Mouse (Mus musculus) yolk sac, embryonic 10.5 days (tissue): ENCODE data around the gene Tmem52.

Experiments used
- DNase-seq: peaks from one replicate; pipeline ENCODE4 v3.0.0-alpha.2; 2017; ENCODE audit warnings: low spot score

Tmem52 gene

DNA sequence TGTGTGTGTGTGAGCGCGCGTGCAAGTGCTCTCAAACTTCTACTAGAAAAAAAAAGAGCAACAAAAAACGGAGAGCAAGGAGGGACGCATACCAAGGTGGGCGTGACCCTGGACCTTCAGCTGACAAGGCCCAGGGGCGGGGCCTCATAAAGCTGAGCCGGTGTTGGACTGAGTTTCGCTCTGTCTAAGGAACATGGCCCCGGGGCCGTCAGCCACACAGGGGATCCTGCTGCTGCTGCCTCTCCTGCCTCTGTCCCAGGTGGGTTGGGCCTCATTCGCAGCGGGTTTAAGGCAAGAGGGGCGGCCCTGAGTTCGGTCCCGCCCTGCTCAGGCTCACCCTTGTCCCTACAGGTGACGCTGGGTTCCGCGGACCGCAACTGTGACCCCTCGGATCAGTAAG is at the start of gene Tmem52:
TSS of gene Tmem52 (plus strand) at position 163 of the 400 bp plus-strand sequence.
- peak; percentile 56 for DNase-seq

DNA sequence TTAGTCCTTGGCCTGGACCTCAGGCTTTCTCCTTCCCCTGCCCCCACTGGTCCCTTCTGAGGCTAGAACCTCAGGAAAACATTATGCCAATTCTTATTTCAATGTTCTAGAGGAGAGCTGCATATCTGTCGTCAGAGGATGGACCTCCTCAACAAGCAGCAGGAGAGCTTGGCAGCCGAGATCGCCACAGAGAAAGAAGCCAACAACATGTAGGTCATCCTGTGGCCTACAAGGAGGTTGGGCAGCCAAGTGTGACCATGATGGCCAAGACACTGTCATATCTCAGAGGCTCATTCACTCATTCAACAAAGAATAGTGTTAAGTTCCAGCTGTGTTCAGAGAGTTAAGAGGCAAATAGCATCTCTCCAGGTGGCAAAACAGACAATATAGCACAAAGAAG is 48.8 kb upstream of the Tmem52 start:
- no peak for DNase-seq

DNA sequence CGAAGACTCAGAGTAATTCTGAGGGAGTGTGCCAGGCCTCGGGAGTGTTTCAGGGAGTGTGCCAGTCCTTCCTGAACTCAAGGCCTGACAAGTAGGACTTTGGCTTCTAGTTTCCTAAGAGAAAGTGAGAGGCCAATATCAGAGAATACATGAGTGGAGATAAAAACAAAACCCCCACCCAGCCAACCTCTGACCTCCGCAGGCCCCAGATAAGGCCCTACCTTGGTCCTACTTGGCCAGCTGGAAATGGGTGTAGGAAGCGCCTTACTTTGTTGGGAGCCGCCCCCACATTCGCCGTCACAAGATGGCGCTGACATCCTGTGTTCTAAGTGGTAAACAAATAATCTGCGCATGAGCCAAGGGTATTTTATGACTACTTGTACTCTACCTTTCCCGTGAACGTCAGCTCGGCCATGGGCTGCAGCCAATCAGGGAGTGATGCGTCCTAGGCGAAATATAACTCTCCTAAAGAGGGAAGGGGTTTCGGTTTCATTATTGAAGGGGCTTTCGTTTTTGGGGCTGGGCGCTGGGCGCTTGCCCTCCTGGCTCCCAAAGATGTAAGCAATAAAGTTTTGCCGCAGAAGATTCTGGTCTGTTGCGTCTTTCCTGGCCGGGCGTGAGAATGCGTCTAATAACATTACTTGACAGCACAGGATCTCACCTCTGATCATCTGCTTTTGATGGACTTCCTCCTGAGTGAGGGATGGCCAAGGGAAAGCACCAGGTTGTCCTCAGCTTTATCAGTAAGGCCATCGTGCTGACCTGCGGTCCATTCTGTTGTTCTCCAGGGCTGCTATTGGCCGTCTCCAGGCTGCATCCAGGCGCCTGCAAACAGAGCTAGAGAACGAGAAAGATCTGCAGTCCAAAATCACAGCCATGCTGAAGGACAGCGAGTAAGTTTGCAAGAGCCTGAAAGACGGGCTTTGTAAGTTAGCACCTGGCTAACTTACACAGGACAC is 47.2 kb upstream of the Tmem52 start:
- peak; percentile 31 for DNase-seq

DNA sequence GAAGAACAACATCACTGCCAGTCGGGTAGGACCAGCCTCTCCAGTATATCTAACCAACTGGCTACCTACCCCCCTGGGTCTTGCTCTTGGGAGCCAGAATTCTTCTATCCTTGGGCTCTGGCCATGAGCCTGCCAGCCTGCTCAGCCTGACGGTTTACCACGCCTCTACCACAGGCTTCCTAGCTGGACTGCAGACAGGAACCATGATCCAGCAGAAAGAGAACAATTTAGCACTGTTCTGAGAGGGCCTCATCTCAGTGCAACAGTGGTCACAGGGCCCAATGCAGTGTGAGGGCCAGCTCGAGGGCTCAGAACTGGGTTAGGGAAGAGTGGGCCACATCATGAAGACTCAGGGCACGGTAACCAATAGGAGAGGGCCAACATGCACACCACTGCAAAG is 44.9 kb upstream of the Tmem52 start:
- DNase-seq = no peak

DNA sequence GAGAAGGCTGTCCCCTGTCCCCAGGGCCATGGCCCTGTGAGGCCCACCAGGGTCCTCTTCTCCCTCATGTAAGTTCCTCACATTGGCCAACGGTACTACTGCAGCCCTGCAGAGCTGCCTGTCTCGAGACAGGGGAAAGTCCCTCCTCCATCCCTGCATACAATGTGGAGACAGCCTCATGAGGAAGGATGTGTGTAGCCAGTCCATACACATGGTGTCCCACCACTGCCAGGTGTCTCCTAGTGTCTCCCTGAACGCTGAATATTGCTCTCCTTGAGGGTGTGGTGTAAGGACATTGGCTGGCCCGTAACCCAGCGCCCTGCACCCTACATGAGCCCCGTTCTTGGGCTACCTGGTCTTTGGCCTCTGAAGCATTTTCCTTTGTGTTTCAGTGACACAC is 42.6 kb upstream of the Tmem52 start:
- DNase-seq = no peak

DNA sequence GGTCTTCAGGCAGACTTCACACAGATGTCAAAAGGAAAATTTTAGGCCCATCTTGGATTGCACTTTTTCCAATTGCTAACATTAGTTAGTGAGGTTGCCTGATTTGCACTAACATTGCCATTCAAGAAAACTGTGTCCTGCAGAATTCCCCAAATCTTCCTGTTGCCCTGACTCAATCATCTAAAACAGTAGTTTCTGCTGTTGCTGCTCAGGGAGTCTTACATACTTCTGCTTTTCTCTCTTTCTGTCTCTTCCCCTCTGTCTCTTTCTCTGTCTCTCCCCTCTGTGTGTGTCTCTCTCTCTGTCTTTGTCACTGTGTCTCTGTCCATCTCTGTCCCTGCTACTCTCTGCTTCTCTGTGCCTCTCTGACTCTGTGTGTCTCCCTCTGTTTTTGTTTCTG is 40.5 kb upstream of the Tmem52 start:
- no peak for DNase-seq

DNA sequence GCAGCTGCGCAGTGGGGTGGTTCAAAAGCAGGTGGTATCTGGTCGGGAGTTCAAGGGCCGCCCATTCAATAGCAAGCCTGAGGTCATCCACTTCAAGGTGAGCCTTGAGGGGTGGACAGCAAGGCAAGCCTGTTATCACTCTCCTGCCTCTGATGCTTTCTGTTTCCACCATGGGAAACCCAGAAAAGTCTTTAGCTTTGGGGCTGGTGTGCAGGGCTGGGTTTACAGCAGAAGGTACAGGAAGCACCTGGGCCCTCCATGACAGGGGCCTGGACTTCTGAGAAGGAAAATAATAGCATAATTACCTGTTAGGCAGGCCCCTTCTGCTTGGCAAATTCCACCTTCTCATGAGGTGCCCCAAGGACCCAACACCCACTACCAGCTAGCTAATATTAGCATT is 39.7 kb upstream of the Tmem52 start:
- DNase-seq = no peak

DNA sequence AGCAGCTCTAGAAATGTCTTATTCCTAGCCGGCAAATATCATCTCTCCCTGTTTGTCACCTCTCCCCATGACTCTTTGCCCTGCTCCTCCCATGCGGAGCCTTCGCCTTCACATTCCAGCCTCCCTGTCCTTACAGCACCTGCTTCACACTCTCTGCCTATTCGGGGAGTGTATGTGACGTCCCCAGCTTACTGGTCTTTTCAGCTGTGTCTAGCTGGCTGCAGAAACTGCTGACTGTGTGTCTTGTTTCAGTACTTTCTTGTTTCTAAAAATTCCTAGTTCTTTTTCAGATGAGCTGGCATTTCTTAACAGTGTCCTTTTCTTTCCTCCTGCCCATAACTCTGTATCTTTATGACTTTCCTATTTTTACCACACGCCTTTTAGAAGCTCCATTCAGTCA is 36.6 kb upstream of the Tmem52 start:
- DNase-seq = no peak

DNA sequence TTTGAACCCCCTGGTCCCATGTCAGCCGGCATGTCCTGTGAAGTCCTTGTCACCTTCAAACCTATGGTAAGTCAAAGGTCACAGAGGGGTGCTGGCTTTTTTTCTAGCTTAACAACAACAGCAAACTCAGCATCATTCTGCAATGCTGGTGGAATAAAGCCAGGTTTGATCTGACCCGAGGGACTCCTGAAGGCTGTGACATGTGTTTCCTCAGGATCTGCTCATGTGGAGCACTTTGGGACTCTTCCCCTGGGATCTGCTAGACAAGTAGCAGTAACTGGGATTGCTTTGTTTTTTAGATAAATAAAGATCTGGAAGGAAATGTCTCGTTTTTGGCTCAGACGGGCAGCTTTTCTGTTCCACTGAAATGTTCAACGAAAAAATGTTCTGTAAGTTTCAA is 34.9 kb upstream of the Tmem52 start:
- no peak for DNase-seq

DNA sequence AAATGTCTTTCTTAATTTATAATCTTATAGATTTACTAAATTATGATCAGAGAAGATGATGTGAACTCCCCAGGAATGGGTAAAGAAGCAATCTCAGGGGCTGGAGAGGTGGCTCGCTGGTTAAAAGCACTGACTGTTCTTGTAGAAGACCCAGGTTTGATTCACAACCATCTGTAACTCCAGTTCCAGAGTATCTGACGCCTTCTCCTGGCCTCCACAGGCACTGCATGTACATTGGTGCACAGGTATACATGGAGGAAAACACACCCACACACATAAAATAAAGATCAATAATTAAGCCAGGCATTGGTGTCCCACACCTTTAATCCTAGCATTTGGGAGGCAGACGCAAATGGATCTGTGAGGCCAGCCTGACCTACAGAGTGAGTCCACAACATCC is 26.1 kb upstream of the Tmem52 start:
- no peak for DNase-seq

DNA sequence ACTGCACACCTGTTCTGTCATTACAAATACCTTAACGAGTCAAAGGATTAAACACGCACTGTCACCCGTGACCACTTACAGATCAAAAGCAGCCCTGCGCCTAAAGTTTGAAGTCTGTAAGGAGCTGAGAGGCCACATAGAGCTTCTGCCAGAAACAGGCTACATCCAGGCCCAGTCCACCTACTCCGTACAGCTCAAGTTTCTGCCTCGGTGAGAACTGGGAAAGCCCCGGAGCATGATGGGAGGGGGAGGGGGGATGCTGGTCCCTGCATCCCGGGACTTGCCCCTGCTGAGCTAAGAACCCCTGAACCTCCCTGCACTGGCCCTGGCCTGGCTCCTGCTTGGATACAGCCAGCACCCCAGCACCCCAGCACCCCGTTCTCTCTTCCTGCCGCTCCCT is 17.3 kb upstream of the Tmem52 start:
- DNase-seq = no peak

DNA sequence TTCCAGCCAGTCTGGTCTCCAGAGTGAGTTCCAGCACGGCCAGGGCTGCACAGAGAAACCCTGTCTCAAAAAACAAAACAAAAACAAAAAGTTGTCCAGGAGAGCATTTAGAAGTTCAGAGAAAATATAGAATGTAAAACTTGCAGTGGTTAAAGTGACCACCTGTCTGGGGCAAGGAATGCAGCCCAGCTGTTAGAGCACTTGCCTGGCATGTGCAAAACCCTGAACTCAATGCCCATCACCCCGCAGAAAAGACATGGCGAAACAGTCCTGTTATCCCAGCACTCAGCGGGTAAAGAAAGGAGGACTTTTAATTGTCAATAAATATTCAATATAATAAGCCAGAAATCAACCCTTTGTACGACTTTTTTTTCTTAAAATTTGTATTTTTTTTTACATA is 10.3 kb upstream of the Tmem52 start:
- DNase-seq = no peak

DNA sequence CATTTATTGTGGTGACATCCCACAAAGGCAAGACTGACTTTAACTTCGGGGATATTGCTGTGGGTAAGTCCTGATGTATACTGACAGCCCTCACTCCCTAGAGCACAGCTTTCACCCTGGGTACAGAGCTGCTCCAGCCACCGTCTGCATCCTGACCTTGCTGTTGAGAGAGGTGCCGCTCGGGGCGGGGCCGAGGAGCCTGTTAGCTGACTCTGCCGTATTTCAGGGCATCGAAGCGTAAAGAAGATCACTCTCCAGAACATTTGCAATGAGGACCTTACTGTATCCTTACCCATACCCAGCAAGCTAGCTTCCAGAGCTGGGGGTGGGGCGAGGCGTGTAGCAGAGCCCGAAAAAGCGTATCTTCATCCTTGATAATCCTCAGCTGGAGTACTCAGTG is 5.9 kb upstream of the Tmem52 start:
- DNase-seq = no peak

DNA sequence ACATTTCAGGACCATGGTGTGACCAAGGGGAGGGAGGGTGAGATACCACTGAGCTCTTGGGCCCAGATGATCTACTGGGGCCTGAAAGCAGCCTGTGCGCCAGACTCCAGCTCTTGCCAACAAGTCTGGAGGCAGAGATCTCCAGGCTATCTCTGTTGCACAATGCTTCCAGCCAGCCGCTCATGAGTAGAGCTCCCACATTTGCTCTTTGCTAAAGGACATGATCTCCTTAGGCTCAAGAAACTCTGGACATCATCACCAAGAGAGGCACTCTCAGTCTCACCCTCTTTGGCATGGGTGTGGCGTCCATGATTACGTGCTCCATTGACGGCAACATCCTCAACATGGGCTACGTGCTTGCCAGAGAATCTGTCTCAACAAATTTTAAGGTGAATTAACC is 5.3 kb upstream of the Tmem52 start:
- no peak for DNase-seq

DNA sequence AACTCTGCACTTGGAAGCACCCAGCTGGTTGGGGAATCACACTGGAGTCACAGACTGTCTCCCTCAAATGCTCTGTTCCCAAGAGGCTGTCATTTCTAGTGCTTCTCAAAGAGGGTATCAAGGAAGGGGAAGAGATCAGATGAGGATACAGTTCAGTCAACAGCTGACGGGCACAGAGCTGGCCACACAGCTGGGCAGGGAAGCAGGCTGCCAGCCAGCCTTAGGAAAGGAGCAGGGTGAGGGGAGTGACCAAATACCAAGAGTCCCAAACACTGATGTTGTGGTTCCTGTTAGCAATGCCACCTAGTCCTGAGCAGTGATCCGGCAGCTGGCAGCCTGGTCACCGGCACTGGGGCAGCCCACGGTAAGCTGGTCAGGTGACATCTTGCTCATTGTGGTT is 4.9 kb upstream of the Tmem52 start:
- no peak for DNase-seq

DNA sequence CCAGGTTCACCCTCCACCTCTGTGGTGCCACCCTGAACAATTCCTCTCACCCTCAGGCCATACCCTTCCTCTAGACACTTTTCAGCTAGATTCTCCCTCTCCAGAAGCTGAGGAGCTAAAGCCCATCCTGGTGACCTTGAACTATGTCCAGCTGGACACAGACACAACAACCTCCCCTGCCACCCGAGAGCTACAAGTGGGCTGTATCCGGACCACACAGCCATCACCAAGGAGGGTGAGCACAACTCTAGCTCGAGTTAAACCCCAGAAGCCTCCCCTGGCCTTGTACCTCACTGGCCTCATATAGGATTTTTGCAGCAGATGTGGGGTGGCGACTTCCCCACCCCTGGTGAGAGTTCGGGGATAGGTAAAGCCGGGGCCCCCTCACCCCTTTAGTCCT is 3.3 kb upstream of the Tmem52 start:
- DNase-seq = no peak

DNA sequence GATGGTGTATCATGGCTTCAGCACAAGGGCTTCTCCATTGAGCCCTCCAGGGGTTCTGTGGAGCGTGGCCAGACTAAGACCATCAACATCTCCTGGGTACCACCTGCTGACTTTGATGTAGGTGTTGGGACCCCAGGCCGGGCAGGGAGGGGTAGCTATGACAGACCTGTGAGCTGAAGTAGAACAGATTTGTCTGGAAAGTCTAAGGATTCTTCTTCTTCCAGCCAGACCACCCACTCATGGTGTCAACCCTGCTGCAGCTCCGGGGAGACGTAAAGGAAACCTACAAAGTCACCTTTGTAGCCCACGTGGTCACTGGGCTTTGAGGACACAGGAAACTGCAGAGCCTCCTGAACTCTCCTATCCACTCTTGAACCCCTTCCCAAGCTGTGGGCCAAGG is 2.8 kb upstream of the Tmem52 start:
- DNase-seq = no peak

DNA sequence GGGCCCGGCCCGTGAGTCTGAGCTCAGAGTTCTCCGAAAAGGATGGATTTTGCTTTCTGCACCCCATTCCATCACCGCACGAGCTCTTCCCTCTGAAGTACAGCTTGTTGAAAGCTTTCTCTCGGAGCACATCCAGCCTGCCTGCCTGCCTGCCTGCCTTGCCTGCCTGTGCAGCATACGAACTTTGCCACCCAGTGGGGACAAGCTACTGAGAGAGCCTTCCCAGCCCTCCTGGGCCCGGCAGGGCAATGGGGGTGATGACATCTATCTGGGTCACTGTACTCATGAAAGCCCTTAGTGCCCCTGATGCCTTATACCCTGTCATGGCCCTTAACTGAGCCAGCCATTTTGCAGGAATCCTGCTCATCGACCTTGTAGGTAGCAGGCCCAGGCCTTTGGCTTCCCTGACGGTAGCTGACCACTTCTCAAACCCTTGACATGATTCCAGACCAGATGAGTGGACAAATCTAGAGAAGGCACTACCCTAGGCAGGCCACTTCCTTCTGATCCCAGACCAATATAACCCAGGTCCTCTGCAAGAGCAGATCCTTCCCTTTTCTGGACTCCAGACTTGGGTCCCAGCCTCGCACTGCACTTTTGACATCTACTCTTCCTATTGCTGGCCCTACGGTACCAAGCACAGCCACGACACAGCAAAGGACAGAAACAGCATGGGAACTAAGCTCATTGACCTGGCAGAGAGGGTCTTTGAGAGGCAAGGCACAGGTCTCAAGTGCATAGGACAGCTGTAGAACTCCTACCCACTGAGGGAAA is 1.5 kb upstream of the Tmem52 start:
- DNase-seq = no peak

DNA sequence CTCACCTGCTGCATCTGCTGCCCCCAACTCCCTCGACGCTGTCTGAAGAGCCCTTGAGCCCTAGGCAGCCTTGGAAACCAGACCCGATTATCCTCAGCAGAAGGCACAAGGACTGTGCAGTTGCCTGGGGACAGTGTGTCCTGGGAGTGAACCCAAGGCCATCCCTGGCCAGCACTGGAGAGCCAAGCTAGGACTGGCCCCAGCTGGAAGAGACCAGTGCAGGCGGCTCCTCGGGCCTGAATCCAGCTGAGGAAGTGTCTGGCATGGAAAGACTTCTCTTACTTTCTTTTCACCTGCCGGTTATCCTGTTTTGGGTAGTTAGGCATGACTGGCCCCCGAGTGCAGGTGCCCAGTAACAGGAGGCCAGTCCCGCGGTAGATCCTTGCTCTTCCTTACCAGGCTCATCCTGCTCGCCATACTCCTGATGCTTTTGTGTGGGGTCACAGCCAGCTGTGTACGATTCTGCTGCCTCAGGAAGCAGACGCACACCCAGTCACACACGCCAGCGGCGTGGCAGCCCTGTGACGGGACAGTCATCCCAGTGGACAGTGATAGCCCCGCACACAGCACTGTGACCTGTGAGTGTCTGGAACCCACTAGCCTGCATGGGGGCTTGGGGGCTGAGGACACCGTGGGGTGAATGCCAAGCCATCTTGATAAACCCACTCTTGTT is 812 bp downstream of the Tmem52 start:
- no peak for DNase-seq

DNA sequence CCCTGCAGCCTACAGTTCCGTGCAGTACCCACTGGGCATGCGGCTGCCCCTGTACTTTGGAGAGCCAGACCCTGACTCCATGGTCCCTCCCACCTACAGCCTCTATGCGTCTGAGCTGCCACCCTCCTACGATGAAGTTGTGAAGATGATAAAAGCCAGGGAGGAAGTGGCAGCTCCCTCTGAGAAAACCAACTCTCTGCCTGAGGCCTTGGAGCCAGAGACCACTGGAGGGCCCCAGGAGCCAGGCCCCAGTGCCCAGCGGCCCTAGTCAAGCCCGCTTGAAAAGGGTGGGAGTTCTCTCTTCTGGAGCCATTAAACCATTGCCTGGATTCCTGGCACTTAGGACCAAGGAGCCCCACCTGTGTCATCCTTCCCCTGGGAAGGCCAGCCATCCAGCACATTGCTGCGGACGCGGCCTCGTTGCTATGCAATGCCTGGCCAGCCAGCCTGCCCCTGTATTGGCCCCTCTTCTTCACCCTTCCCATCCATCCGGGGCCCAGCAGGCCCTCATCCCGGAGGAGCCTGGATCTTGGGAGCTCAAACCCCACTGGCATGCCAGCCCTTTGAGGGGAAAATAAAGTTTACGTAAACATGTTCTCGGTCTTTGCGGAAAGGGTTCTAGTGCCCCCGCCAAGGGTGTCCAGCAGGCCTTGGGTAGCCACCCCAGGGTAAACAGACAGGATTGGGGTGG is 1.5 kb downstream of the Tmem52 start:
- DNase-seq = no peak

DNA sequence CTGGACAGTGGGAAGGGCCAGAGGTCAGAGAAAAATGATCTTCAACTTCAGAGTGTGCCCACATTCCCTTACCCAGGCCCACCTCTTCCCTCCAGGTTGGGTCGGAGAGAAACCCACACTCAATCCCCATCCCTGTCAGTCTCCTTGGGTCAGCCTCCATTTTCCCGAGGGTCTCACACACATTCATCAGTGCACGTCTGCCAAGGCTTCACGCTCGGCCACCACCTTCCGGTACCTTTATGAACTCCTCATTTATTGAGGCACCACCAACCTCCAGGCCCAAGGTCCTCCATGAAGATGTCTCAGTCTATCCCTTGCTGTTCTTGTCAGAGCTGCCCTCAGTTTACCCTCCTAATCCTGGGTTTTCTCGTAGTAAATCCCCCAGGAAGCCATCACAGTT is 2.1 kb downstream of the Tmem52 start:
- no peak for DNase-seq

DNA sequence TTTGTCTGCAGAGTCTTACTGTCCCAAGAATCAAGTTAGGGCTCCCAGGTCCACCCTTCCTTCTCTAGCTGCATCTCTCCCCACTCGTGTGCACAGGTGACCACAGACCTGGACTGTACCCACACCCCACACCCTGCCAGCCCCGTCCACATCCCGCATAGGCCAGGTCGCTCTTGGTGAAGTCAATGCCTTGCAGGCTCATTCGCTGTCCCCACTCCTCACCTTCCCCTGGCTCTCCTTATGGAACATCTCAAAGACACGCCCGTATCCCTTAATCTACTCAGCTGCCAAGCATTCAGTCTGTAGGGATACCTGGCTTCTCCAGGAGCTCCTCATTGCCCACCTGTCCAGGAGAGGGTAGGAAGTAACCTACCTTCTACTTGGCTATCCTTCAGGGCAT is 2.5 kb downstream of the Tmem52 start:
- no peak for DNase-seq
